Mouse (Mus musculus) liver, postnatal 0 days (tissue): ENCODE data around the gene Clasp1.

Experiments
- CTCF ChIP-seq: sonication (generic); IDR thresholded peaks from 2 replicates; pipeline ENCODE4 v1.5.1; 2016; ENCODE audit warnings: antibody characterized with exemption, low read depth
- EP300 ChIP-seq: IDR thresholded peaks from 2 replicates; pipeline ENCODE4 v1.6.1; 2016; ENCODE audit warnings: antibody characterized with exemption, low read depth, mild to moderate bottlenecking

DNA sequence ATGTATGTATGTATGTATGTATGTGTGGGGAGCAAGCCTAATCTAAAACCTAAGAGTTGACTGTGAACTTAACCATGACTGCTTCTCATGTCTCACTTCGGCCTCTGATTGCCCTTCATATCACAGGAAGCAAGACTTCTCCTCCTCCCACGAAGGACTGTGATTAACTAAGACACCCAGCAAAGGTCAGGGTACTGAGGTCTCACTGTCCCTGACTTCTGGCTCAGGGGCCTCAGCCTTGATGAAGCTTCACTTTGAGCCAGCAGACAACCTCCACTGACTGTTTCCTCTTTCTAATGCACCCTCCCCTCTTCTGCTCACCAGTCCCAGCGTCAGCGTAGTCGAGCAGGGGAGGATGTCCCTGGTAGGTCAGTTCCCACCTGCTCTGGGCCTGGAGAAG, 166.1 kb downstream of the Clasp1 start:
- TF ChIP-seq CTCF (no peak), EP300 (no peak)
